Mouse (Mus musculus): ENCODE results near the gene Gm49450.

DNA sequence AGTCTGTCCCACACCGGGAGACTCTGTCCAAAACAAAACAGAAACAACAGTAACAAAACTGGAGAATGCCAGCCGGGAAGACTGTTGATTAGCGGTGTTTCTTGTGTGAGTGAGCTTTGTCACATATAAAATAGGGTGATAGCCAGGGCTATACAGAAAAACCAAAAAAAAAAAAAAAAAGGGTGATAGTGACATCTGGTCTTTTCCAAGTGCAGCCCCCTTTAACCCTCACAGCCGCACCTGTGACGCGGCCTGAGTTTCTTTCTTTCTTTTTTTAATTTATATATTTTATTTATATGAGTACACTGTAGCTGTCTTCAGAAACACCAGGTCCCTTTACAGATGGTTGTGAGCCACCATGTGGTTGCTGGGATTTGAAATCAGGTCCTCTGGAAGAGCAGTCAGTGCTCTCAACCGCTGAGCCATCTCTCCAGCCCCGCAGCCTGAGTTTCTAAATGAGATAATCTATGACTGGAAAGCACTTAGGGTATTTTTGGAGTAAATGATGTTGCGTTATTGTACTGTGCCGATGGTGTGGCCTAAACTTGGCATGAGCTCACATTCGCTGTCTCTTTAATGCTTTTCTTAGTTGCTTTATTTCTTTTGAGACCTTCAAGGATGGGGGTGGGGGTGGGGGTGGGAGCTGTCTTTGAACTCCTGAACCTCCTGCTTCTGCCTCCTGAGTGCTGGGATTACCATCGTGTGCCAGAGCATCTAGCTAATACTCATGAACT lies 32.8 kb upstream of the Gm49450 start:
- TF ChIP-seq CTCF (IDR thresholded peaks at IDR 0.05; ENCODE audit: low read depth, low read length), result no peak
- TF ChIP-seq POLR2A (IDR thresholded peaks at IDR 0.05; ENCODE audit: borderline replicate concordance, low read depth, low read length), result no peak
